Mouse (Mus musculus) midbrain, embryonic 16.5 days (tissue): Measurements from ENCODE around the gene Gpatch3. TPM values are rescaled to one million over a fixed set of nuclear protein-coding genes. Genes with fewer than 3 reads are reported as not detected.

Experiments
- ATAC-seq: fragments of 200-750 bp; cut with Nextera tagmentation; 2 replicates; pipeline ENCODE4 v1.8.0; 2017; ENCODE audit warnings: moderate TSS enrichment
- H3K27ac ChIP-seq: fragments of 300-500 bp; sonication (generic); 2 replicates; pipeline ENCODE4 v1.5.1; 2014; ENCODE audit warnings: mild to moderate bottlenecking, low read length, mixed read lengths
- H3K27me3 ChIP-seq: fragments of 300-500 bp; sonication (generic); 2 replicates; pipeline ENCODE4 v1.6.1; 2014; ENCODE audit warnings: low read depth, low read length, mixed read lengths; ENCODE audit not compliant: control insufficient read depth, insufficient read depth
- H3K36me3 ChIP-seq: fragments of 300-500 bp; sonication (generic); 2 replicates; pipeline ENCODE4 v1.6.1; 2014; ENCODE audit warnings: mild to moderate bottlenecking, low read length, moderate library complexity, mixed read lengths; ENCODE audit not compliant: control insufficient read depth, insufficient read depth
- H3K4me1 ChIP-seq: fragments of 300-500 bp; sonication (generic); 2 replicates; pipeline ENCODE4 v1.6.1; 2014; ENCODE audit warnings: mild to moderate bottlenecking, low read length, mixed read lengths; ENCODE audit not compliant: control insufficient read depth, insufficient read depth
- H3K4me2 ChIP-seq: fragments of 300-500 bp; sonication (generic); 2 replicates; pipeline ENCODE4 v1.6.1; 2014; ENCODE audit warnings: mild to moderate bottlenecking, low read length, mixed read lengths
- H3K4me3 ChIP-seq: fragments of 300-500 bp; sonication (generic); 2 replicates; pipeline ENCODE4 v1.5.1; 2014; ENCODE audit warnings: low read depth, mild to moderate bottlenecking, low read length, moderate library complexity, mixed read lengths
- H3K9ac ChIP-seq: fragments of 300-500 bp; sonication (generic); 2 replicates; pipeline ENCODE4 v1.6.1; 2014; ENCODE audit warnings: low read depth, low read length, mixed read lengths
- H3K9me3 ChIP-seq: fragments of 300-500 bp; sonication (generic); replicated peaks from 2 replicates; pipeline ENCODE4 v1.6.1; 2014; ENCODE audit warnings: mild to moderate bottlenecking, low read length, mixed read lengths; ENCODE audit not compliant: control insufficient read depth, poor library complexity, severe bottlenecking
- WGBS: fragments of 180-500 bp; shearing (Covaris S2); extraction: QIAGEN DNeasy Blood & Tissue Kit; methylation state at CpG from one replicate; pipeline ENCODE4 v1.1.7; 2014; 5-methylcytosine and 5-hydroxymethylcytosine counted together
- polyA plus RNA-seq: library from polyadenylated mRNA; unstranded; fragments of >200 nt; fragmentation: Nextera tagmentation; extraction: Ambion mirVana; gene quantifications from 2 replicates; pipeline ENCODE4 v1.2.1, GENCODE M21; 2015

Gene Gpatch3
- polyA plus RNA-seq, 1 experiment from 2014 or later: 6.5 TPM

DNA sequence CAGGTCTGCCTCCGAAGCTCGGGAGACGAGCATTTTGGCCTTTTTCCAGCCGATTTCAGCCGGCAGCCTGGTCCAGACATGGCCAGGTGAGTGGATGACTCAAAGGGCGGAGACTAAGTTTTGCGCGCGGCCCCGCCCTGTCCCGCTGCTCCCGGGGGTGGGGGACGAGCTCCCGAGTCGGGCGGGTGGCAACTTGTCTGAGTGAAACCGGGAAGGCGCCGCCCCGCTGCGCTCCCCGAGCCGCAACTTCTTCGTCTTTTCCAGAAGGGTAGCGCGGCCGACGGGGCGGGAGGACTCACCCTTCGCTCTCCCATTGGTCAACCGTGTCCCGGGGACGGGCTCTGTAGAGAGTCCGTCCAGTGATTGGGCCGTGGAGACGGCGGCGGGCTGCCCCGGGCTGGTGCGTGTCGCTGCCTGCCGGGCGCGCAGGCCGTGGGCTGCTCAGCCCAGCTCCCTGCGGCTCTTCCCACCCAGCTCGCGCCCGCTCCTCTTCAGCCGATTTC lies 25.1 kb downstream of the Gpatch3 start:
- peaks cover 42% of the 10 kb centered on the region for H3K27me3 ChIP-seq
- WGBS: under 1% methylated on average over 46 of the region's 50 CpGs
- no peaks in the 10 kb centered on the region for H3K9me3 ChIP-seq
- peaks cover 13% of the 10 kb centered on the region for H3K4me1 ChIP-seq
- peak overlapping the region; percentile 85 for H3K4me2 ChIP-seq
- H3K4me3 ChIP-seq: peak overlapping the region; percentile 45
- peak; percentile 93 for ATAC-seq
- no peak overlapping the region for H3K27ac ChIP-seq
- peak overlapping the region; percentile 48 for H3K9ac ChIP-seq
- 0 out of 2 replicates have a peak, but pooled peaks cover 4% of the 10 kb centered on the region for H3K36me3 ChIP-seq

DNA sequence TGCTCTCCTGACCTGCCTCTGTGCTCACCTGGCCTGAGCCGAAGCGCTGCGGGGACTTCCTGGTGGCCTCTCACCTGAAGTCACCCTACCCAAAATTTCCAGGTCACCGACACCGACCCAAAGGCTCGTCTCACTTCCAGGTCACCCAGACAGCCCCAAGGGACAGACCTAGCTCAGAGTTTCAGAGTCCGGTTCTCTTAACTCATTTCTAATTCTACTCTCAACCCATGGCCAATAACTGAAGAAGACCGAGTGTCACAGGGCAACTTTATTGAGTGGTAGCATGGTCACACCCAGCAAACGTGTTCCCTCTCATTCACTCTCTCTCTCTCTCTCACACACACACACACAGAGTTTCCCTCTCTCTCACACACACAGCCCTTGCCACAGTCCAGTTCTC lies 25.8 kb downstream of the Gpatch3 start:
- no peak overlapping the region for H3K27ac ChIP-seq
- ATAC-seq: no peak
- no peaks in the 10 kb centered on the region for H3K9me3 ChIP-seq
- H3K9ac ChIP-seq: no peak overlapping the region
- peak overlapping the region; percentile 45 for H3K4me3 ChIP-seq
- H3K4me1 ChIP-seq: peaks cover 13% of the 10 kb centered on the region
- peaks cover 6% of the 10 kb centered on the region; the same call in 1 of the 2 replicates for H3K36me3 ChIP-seq
- peak overlapping the region; percentile 85 for H3K4me2 ChIP-seq
- WGBS: 19% methylated on average over 9 of the region's 9 CpGs
- H3K27me3 ChIP-seq: peaks cover 42% of the 10 kb centered on the region

DNA sequence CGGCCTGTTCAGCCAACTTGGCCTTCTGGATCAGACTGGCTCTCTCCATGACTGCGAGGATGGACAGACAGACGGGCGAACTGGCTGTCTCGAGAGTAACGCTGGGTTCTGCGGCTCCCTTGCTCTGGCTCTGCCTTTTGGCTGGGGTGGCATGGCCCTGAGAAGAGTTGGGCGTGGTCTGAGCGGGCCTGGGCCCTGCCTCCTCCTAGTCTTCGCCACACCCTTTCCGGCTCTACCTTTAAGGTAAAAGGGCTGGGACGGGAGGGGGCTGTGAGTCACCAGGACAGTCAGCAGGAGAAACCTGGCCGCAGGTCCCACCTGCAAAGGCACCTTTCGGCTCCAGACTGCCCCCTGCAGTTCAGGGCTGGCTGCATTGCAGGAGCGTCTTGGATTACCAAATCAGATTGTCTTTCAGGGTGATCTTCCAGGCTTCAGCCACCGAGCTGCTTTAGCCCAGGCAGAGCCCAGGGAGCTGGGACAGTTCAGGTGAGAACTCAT lies 27.2 kb downstream of the Gpatch3 start, which contains the start of gene Sfn:
Sfn (minus strand) TSS at position 448 of the 498 bp plus-strand sequence.
- no peak within 1 kb of the TSS for H3K4me2 ChIP-seq
- no peak within 1 kb of the TSS for H3K27ac ChIP-seq
- H3K9me3 ChIP-seq: no peaks in the 10 kb centered on the region
- H3K4me3 ChIP-seq: no peak within 1 kb of the TSS
- H3K9ac ChIP-seq: no peak within 1 kb of the TSS
- 2% methylated on average over 16 of the region's 16 CpGs for WGBS
- H3K36me3 ChIP-seq: peaks cover 15% of the 10 kb centered on the region; the same call in 1 of the 2 replicates
- peaks cover 42% of the 10 kb centered on the region for H3K27me3 ChIP-seq
- peaks cover 13% of the 10 kb centered on the region for H3K4me1 ChIP-seq
- ATAC-seq: no peak

DNA sequence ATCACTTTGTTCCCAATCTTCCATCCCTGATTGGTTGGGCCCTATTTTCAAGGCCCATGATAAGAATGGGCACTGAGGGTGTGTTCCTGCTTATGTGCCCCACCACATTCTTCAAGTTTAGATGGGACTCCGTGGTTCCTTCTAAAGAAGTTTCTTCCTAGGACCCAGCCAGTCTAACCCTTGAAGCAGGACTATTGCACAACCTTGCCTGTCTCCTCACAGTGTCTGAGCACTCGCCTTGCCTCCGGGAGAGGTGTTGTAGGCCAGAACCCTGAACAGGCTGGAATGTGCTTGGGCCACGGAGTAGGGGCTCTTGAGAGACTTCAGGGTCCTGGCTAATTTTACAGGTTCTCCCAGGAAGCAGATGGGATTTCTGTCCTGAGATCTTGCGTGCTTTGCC lies 28.5 kb downstream of the Gpatch3 start:
- Histone ChIP-seq H3K36me3 (peaks cover 22% of the 10 kb centered on the region; the same call in 1 of the 2 replicates), H3K27me3 (peaks cover 42% of the 10 kb centered on the region), H3K4me2 (no peak overlapping the region), H3K9ac (no peak overlapping the region), H3K27ac (no peak overlapping the region), H3K4me3 (no peak overlapping the region), H3K9me3 (no peaks in the 10 kb centered on the region), H3K4me1 (peaks cover 13% of the 10 kb centered on the region)
- ATAC-seq: no peak
- WGBS: 94% methylated on average over 5 of the region's 5 CpGs

DNA sequence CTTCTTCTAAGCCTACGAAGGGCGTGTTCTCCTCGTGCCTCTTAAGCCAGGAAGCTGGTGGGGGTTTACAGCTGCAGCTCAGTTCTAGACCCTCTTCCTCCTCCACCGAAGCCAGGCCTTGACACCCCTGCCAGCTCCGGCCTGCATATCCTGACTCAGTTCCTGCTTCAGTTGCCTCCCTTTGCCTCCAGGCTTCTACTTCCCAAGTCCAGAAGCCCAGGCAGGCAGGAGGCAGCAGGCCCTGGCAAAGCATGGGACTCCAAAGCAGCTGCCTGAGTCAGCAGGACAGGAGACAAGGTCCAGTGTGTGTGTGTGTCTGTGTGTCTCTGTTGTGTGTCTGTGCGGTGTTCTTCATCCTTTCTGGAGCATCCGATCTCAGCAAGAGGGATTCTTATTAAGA lies 29.6 kb downstream of the Gpatch3 start:
- ATAC-seq: no peak
- 92% methylated on average over 7 of the region's 7 CpGs for WGBS
- peaks cover 23% of the 10 kb centered on the region; the same call in 1 of the 2 replicates for H3K36me3 ChIP-seq

DNA sequence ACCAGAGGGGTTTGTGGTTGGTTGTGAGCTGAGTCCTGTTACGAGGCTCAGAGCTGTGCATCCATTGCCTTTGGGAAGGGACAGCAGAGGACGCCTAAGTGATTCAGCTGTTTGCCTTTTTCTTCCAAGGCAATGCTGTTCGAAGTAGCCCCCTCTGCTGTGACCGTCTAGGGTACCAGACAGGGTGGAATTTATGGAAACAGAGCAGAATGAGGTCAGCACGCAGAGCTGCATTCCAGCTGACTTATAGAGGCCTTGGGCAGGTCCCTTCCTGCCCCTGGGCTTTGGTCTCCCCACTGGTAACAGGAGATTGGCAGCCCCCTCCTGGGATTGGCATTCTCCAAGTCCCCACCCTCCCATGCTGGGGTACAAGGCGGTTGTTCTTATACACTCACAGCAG lies 30.3 kb downstream of the Gpatch3 start:
- Histone ChIP-seq H3K9ac (no peak overlapping the region), H3K9me3 (no peaks in the 10 kb centered on the region), H3K27me3 (peaks cover 24% of the 10 kb centered on the region), H3K4me1 (peaks cover 4% of the 10 kb centered on the region; the same call in 1 of the 2 replicates), H3K4me3 (no peak overlapping the region), H3K27ac (no peak overlapping the region), H3K36me3 (peaks cover 23% of the 10 kb centered on the region; the same call in 1 of the 2 replicates), H3K4me2 (no peak overlapping the region)
- ATAC-seq: no peak
- WGBS: 69% methylated on average over 6 of the region's 6 CpGs

More for the DNA sequence above, 29.6 kb downstream of the Gpatch3 start:
- H3K27me3 ChIP-seq: peaks cover 31% of the 10 kb centered on the region
- H3K9me3 ChIP-seq: no peaks in the 10 kb centered on the region
- no peak overlapping the region for H3K27ac ChIP-seq
- H3K9ac ChIP-seq: no peak overlapping the region
- no peak overlapping the region for H3K4me2 ChIP-seq
- H3K4me3 ChIP-seq: no peak overlapping the region
- peaks cover 11% of the 10 kb centered on the region for H3K4me1 ChIP-seq

DNA sequence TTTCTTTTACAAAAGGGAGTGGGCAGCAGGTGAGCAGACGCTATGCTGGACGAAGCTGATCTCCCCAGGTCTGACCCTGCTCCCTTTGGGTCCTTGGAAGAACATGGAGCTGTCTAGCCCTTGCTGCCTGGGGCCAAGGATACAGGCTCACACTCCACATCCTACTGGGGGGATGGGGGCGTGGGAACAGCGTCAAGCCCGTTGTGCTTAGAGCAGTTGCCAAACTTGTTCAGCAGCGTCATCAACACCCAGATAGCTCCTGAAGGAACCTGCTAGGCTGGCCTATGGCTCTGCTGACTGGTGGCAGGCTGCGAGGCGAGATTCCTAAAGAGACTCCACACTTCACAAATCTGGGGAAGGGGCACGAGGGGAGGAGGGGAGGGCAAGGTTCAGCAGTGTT lies 30.8 kb downstream of the Gpatch3 start:
- Histone ChIP-seq H3K36me3 (peaks cover 23% of the 10 kb centered on the region; the same call in 1 of the 2 replicates), H3K4me1 (no peaks in the 10 kb centered on the region)
- 57% methylated on average over 9 of the region's 9 CpGs for WGBS

DNA sequence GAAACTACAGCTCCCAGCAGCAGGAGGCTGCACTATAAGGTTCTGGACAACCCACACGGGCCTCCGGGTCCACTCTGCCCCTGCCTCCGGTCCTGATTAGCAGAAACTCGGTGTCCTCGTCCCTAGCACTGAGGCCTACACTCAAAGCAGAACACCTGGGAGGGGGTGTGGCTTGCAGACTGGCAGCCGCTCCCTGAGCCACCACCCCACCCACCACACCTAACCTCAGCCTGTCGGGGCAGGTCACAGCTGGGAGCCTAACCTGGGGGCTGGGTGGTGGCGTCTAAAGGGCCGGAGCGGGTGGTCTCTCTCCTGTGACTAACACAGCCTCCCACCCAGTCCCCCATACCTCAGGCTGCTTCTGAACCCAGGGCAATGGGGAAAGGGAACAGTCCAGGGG lies 32.7 kb downstream of the Gpatch3 start:
- H3K9ac ChIP-seq: no peak overlapping the region
- no peak overlapping the region for H3K27ac ChIP-seq
- whole genome bisulfite sequencing: 84% methylated on average over 10 of the region's 10 CpGs
- H3K9me3 ChIP-seq: no peaks in the 10 kb centered on the region; the same call in 1 of the 2 replicates
- no peak overlapping the region for H3K4me3 ChIP-seq
- no peak overlapping the region for H3K4me2 ChIP-seq
- ATAC-seq: no peak
- peaks cover 26% of the 10 kb centered on the region for H3K36me3 ChIP-seq
- H3K27me3 ChIP-seq: peaks cover 10% of the 10 kb centered on the region
- no peaks in the 10 kb centered on the region for H3K4me1 ChIP-seq

More for the DNA sequence above, 30.8 kb downstream of the Gpatch3 start:
- Histone ChIP-seq H3K27ac (no peak overlapping the region), H3K27me3 (peaks cover 19% of the 10 kb centered on the region), H3K9ac (no peak overlapping the region), H3K4me2 (no peak overlapping the region), H3K4me3 (no peak overlapping the region), H3K9me3 (no peaks in the 10 kb centered on the region)
- ATAC-seq: no peak

DNA sequence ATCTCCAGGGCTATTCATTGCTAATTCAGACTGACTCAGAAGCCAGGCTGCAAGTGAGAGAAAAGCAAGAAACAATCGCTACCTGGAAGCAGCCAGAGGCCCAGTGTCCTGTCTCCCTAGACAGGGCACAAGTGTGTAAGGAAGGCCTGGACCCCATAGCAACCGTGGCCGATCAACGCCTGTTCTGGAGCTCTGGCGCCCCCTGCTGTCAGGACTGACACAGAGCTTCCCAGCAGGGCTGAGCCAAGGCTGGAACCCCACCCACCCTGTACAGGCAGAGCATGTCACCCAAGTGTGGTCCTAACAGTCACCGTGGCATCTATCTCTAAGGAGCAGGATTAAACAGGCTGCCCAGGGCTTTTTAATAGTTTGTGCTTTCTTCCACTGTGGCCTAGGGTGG lies 35.2 kb downstream of the Gpatch3 start:
- Histone ChIP-seq H3K27me3 (no peaks in the 10 kb centered on the region), H3K4me1 (no peaks in the 10 kb centered on the region), H3K27ac (no peak overlapping the region), H3K9me3 (peaks cover 2% of the 10 kb centered on the region; the same call in 1 of the 2 replicates), H3K9ac (no peak overlapping the region), H3K4me2 (no peak overlapping the region), H3K4me3 (no peak overlapping the region), H3K36me3 (peaks cover 33% of the 10 kb centered on the region)
- ATAC-seq: no peak
- 22% methylated on average over 6 of the region's 6 CpGs for WGBS
